Mouse (Mus musculus): ENCODE results near the gene Nckap5. TPM values are rescaled to one million over a fixed set of nuclear protein-coding genes. Genes with fewer than 3 reads are reported as not detected.

The Nckap5 gene
- total and polyA plus RNA-seq, 3 experiments, result not detected

- Histone ChIP-seq H3K27me3 (ENCODE audit: control insufficient read depth in 1 of 2, insufficient read depth in 2 of 2, low read length in 2 of 2) (no peaks in the 10 kb centered on the region), H3K9me3 (replicated peaks; ENCODE audit: insufficient read depth, low read length) (no peaks in the 10 kb centered on the region), H3K9ac (ENCODE audit: control insufficient read depth, low read depth, low read length, poor library complexity, severe bottlenecking) (no peak overlapping the region), H3K79me2 (ENCODE audit: control insufficient read depth, insufficient read depth, low read length, poor library complexity) (no peaks in the 10 kb centered on the region), H3K4me3 (ENCODE audit: control insufficient read depth in 1 of 2, insufficient read depth in 1 of 2, low read depth in 2 of 2, low read length in 2 of 2) (no peak overlapping the region), H3K36me3 (ENCODE audit: control insufficient read depth in 1 of 2, insufficient read depth in 2 of 2, low read length in 2 of 2) (no peaks in the 10 kb centered on the region), H3K27ac (ENCODE audit: control insufficient read depth, low read depth, low read length) (no peak overlapping the region), H3K4me1 (ENCODE audit: control insufficient read depth in 1 of 2, insufficient read depth in 2 of 2, low read length in 2 of 2) (no peaks in the 10 kb centered on the region)
- DNase-seq (ENCODE audit: low read depth, low spot score), result no peak
- TF ChIP-seq SIN3A (IDR thresholded peaks at IDR 0.05; ENCODE audit: low read length) (no peak), MEF2A (IDR thresholded peaks at IDR 0.05; ENCODE audit: extremely low read depth, insufficient replicate concordance, low read depth, low read length, poor library complexity, severe bottlenecking) (no peak), ZKSCAN1 (IDR thresholded peaks at IDR 0.05; ENCODE audit: low read depth, low read length) (no peak), SMC3 (IDR thresholded peaks at IDR 0.05; ENCODE audit: low read depth, low read length) (no peak), USF2 (IDR thresholded peaks at IDR 0.05; ENCODE audit: borderline replicate concordance in 1 of 2, insufficient read depth in 1 of 2, low read depth in 1 of 2, low read length in 2 of 2) (no peak), MYB (IDR thresholded peaks at IDR 0.05; ENCODE audit: low read depth, low read length) (no peak), RAD21 (IDR thresholded peaks at IDR 0.05; ENCODE audit: low read depth, low read length) (no peak), UBTF (IDR thresholded peaks at IDR 0.05; ENCODE audit: borderline replicate concordance, insufficient read depth, low read depth, low read length) (no peak), E2F4 (IDR thresholded peaks at IDR 0.05; ENCODE audit: borderline replicate concordance, low read depth, low read length) (no peak), CHD1 (IDR thresholded peaks at IDR 0.05; ENCODE audit: low read depth, low read length) (no peak), ELF1 (IDR thresholded peaks at IDR 0.05; ENCODE audit: low read depth, low read length) (no peak), BHLHE40 (IDR thresholded peaks at IDR 0.05; ENCODE audit: borderline replicate concordance, low read depth, low read length) (no peak), CTCF (IDR thresholded peaks at IDR 0.05 in 2 of 3, conservative IDR thresholded peaks at IDR 0.05 in 1 of 3; ENCODE audit: control insufficient read depth in 1 of 3, insufficient read depth in 1 of 3, low read depth in 2 of 3, low read length in 3 of 3, poor library complexity in 1 of 3, severe bottlenecking in 1 of 3) (no peak), HCFC1 (IDR thresholded peaks at IDR 0.05; ENCODE audit: low read depth, low read length) (no peak), POLR2AphosphoS2 (IDR thresholded peaks at IDR 0.05; ENCODE audit: low read length) (no peak), POLR2A (IDR thresholded peaks at IDR 0.05; ENCODE audit: control insufficient read depth in 1 of 2, insufficient read depth in 1 of 2, low read depth in 1 of 2, low read length in 2 of 2, poor library complexity in 1 of 2) (no peak)
Measured at GRCm38 (mm10) chr1:125951026-125951425, 879.6 kb downstream of the Nckap5 start.

- Histone ChIP-seq H3K9me3 (replicated peaks; ENCODE audit: insufficient read depth, low read length) (no peaks in the 10 kb centered on the region), H3K4me3 (ENCODE audit: control insufficient read depth in 1 of 2, insufficient read depth in 1 of 2, low read depth in 2 of 2, low read length in 2 of 2) (no peak overlapping the region), H3K27ac (ENCODE audit: control insufficient read depth, low read depth, low read length) (no peak overlapping the region), H3K27me3 (ENCODE audit: control insufficient read depth in 1 of 2, insufficient read depth in 2 of 2, low read length in 2 of 2) (no peaks in the 10 kb centered on the region), H3K36me3 (ENCODE audit: control insufficient read depth in 1 of 2, insufficient read depth in 2 of 2, low read length in 2 of 2) (no peaks in the 10 kb centered on the region), H3K4me1 (ENCODE audit: control insufficient read depth in 1 of 2, insufficient read depth in 2 of 2, low read length in 2 of 2) (no peaks in the 10 kb centered on the region), H3K79me2 (ENCODE audit: control insufficient read depth, insufficient read depth, low read length, poor library complexity) (no peaks in the 10 kb centered on the region), H3K9ac (ENCODE audit: control insufficient read depth, low read depth, low read length, poor library complexity, severe bottlenecking) (no peak overlapping the region)
- TF ChIP-seq UBTF (IDR thresholded peaks at IDR 0.05; ENCODE audit: borderline replicate concordance, insufficient read depth, low read depth, low read length), result no peak
- no peak for TF ChIP-seq CHD1 (IDR thresholded peaks at IDR 0.05; ENCODE audit: low read depth, low read length)
- TF ChIP-seq ZMIZ1 (IDR thresholded peaks at IDR 0.05; ENCODE audit: low read depth, low read length), result no peak
- no peak for TF ChIP-seq MYC (IDR thresholded peaks at IDR 0.05; ENCODE audit: low read depth, low read length)
- no peak for TF ChIP-seq TCF12 (IDR thresholded peaks at IDR 0.05; ENCODE audit: low read depth, low read length)
- no peak for TF ChIP-seq POLR2A (IDR thresholded peaks at IDR 0.05; ENCODE audit: control insufficient read depth in 1 of 2, insufficient read depth in 1 of 2, low read depth in 1 of 2, low read length in 2 of 2, poor library complexity in 1 of 2)
- TF ChIP-seq MEF2A (IDR thresholded peaks at IDR 0.05; ENCODE audit: extremely low read depth, insufficient replicate concordance, low read depth, low read length, poor library complexity, severe bottlenecking), result no peak
- no peak for DNase-seq (ENCODE audit: low read depth, low spot score)
Measured at GRCm38 (mm10) chr1:125949076-125949475, 881.5 kb downstream of the Nckap5 start.

Data from MEL (cell line).